8 mouse cellular contexts compared by ENCODE assay signal in genomic region chr16:59617167-59617566, GRCm38 (mm10). TPM values are rescaled to one million over a fixed set of nuclear protein-coding genes. Genes with fewer than 3 reads are reported as not detected.
DNase-seq lines count a peak whose midpoint lies in the region; TF ChIP-seq lines count a peak whose summit lies in the region.

No protein-coding gene starts in this region.

- TF ChIP-seq EP300 in CH12.LX (IDR thresholded peaks at IDR 0.05; ENCODE audit: low read length): no peak

- TF ChIP-seq CTCF in CH12.LX (conservative IDR thresholded peaks at IDR 0.05 in 1 of 2, IDR thresholded peaks at IDR 0.05 in 1 of 2; ENCODE audit: low read depth in 2 of 2, low read length in 2 of 2): peak; percentile 94 to 98
- peak; percentile 59; the same call in 1 of the 2 replicates for TF ChIP-seq CTCF in brain, embryonic 14.5 days (IDR thresholded peaks at IDR 0.05; ENCODE audit: borderline replicate concordance, extremely low read depth, insufficient read depth, insufficient read length)

- H3K79me2 ChIP-seq in CH12.LX (replicated peaks; ENCODE audit: control insufficient read depth, extremely low read depth, insufficient read depth, poor library complexity, severe bottlenecking): no peaks in the 10 kb centered on the region

- intact Hi-C loops in heart, postnatal 36 days (cut with DNase I): loop anchor here (1.0 to 2.0 kb wide), 3 partner anchors 82 to 196 kb away; no protein-coding TSS in a partner anchor
- intact Hi-C loops in heart, postnatal 14 days (cut with DNase I): loop anchor here (2.0 kb wide), 2 partner anchors 82 to 196 kb away; no protein-coding TSS in a partner anchor

- no peak overlapping the region for H3K27ac ChIP-seq in CH12.LX (ENCODE audit: insufficient read depth, low read depth)

- H3K4me1 ChIP-seq in CH12.LX (ENCODE audit: control insufficient read depth in 1 of 2, insufficient read depth in 2 of 2): peaks cover 5 to 48% of the 10 kb centered on the region in 2 experiments; a peak in 3 of 4 replicates

- no peak for TF ChIP-seq POLR2A in CH12.LX (IDR thresholded peaks at IDR 0.05; ENCODE audit: low read depth, low read length)
- TF ChIP-seq POLR2A in brain, embryonic 14.5 days (IDR thresholded peaks at IDR 0.05; ENCODE audit: borderline replicate concordance, extremely low read depth, insufficient read depth, insufficient read length, poor library complexity, severe bottlenecking): no peak

- no peaks in the 10 kb centered on the region for H3K27me3 ChIP-seq in CH12.LX (replicated peaks)

- H3K4me2 ChIP-seq in CH12.LX (ENCODE audit: insufficient read depth, low read depth, poor library complexity, severe bottlenecking): peak overlapping the region; percentile 95

- dilution Hi-C loops in CH12.LX (cut with MboI; ENCODE audit: extremely low pct_ligation_motif_present, extremely low pct_unique_long_range_greater_than_20kb, low sequenced_read_pairs): no loop called here

- no peaks in the 10 kb centered on the region for H3K9me3 ChIP-seq in CH12.LX (replicated peaks; ENCODE audit: low read length)

- DNase-seq in heart, adult 8-10 months (ENCODE audit: low spot score): peak; percentile 59
- no peak for DNase-seq in heart, postnatal 36 days
- DNase-seq in CH12.LX (ENCODE audit: extremely low read depth): peak; percentile 87
- peak; percentile 84 for DNase-seq in brain, embryonic 14.5 days (ENCODE audit: low read depth)
- peak; percentile 19 to 51 for DNase-seq in heart, postnatal 14 days
- peak; percentile 55 for DNase-seq in layer of hippocampus, adult 9-10 months (ENCODE audit: low spot score)
- DNase-seq in naive thymus-derived CD4-positive, alpha-beta T cell, adult 2 months (ENCODE audit: low read depth): peak; percentile 77
- no peak for DNase-seq in spleen, postnatal 10 days (ENCODE audit: low spot score in 2 of 2)

- H3K36me3 ChIP-seq in CH12.LX (replicated peaks in 1 of 2; ENCODE audit: control insufficient read depth in 1 of 2, insufficient read depth in 1 of 2, low read length in 1 of 2): no peaks in the 10 kb centered on the region

- in situ Hi-C loops in CH12.LX (cut with MboI; ENCODE audit: low pct_ligation_motif_present, low pct_unique_long_range_greater_than_20kb, low sequenced_read_pairs): loop anchor here (5.0 to 10.0 kb wide), 3 partner anchors 82 to 195 kb away; no protein-coding TSS in a partner anchor

- H3K4me3 ChIP-seq in CH12.LX (replicated peaks in 1 of 3; ENCODE audit: low read depth in 2 of 3, low read length in 2 of 3, poor library complexity in 1 of 3): peak overlapping the region in 2 of 3 experiments; percentile 2 to 47

- no peak; the same call in none of the 2 replicates for TF ChIP-seq RAD21 in CH12.LX (IDR thresholded peaks at IDR 0.05; ENCODE audit: low read depth, low read length)

- peak overlapping the region; percentile 21 for H3K9ac ChIP-seq in CH12.LX (ENCODE audit: insufficient read depth, low read depth)

TF ChIP-seq in CH12.LX, 34 proteins besides CTCF, POLR2A, EP300 and RAD21:
- TF ChIP-seq ZC3H11A (IDR thresholded peaks at IDR 0.05; ENCODE audit: low read depth, low read length): peak; percentile 99
- no peak for TF ChIP-seq ETS1 (conservative IDR thresholded peaks at IDR 0.05; ENCODE audit: low read depth, low read length)
- TF ChIP-seq ZNF384 (IDR thresholded peaks at IDR 0.05; ENCODE audit: low read depth, low read length): peak; percentile 72
- no peak for TF ChIP-seq ZMIZ1 (IDR thresholded peaks at IDR 0.05; ENCODE audit: low read depth, low read length)
- peak; percentile 100 for TF ChIP-seq SMC3 (IDR thresholded peaks at IDR 0.05; ENCODE audit: low read depth, low read length)
- no peak for TF ChIP-seq RCOR1 (conservative IDR thresholded peaks at IDR 0.05; ENCODE audit: low read depth, low read length)
- TF ChIP-seq IRF4 (IDR thresholded peaks at IDR 0.05; ENCODE audit: low read depth, low read length): peak; percentile 45; the same call in 1 of the 2 replicates

RNA-seq across cellular contexts. Expression of gene Crybg3, which starts 16.4 kb away (rescaled TPM):
- total RNA-seq in heart, adult 8-10 months (2022): 10 to 100 TPM; 71.6 to 83.9 (median 77.2) TPM
- 10 to 100 TPM; 65.4 to 90.1 TPM for total RNA-seq in heart, postnatal 36 days (2021)
- total RNA-seq in CH12.LX (2012; rRNA removed): 2.8 and 3.0 TPM in 2 replicates
- total RNA-seq in CH12.LX (2014; rRNA removed): 2.7 and 3.3 TPM in 2 replicates
- 4.5 and 5.0 TPM in 2 replicates for polyA plus RNA-seq in CH12.LX (2012; ENCODE audit: insufficient read length, low read depth)
- polyA plus RNA-seq in brain, embryonic 14.5 days (2012; rRNA removed): 2.3 and 4.7 TPM in 2 replicates
- total RNA-seq in heart, postnatal 14 days (2021): 10 to 100 TPM; 64.1 to 67.2 TPM

RNA-seq across cellular contexts. Expression of gene Arl6, which starts 22.0 kb away (rescaled TPM):
- 1 to 10 TPM; 4.1 to 5.5 (median 4.8) TPM for total RNA-seq in heart, adult 8-10 months (2022)
- total RNA-seq in heart, postnatal 36 days (2021): 1 to 10 TPM; 5.5 to 5.8 TPM
- total RNA-seq in CH12.LX (2012; rRNA removed) (0.08 TPM in 1 of 2 replicates, not detected in the other), CH12.LX (2014; rRNA removed) (0.77 and 0.80 TPM in 2 replicates)
- polyA plus RNA-seq in CH12.LX (2012; ENCODE audit: insufficient read length, low read depth): 0.23 and 0.25 TPM in 2 replicates
- 20.7 and 24.3 TPM in 2 replicates for polyA plus RNA-seq in brain, embryonic 14.5 days (2012; rRNA removed)
- total RNA-seq in heart, postnatal 14 days (2021): 1 to 10 TPM; 4.9 to 6.3 TPM

Comparison
In these comparisons a context has a peak if more than half of its experiments do, and no peak if none do; other contexts are left out.
1. DNase-seq: peak in heart, adult 8-10 months (single experiment), CH12.LX (single experiment), brain, embryonic 14.5 days (single experiment), heart, postnatal 14 days (2 of 2), layer of hippocampus, adult 9-10 months (single experiment) and naive thymus-derived CD4-positive, alpha-beta T cell, adult 2 months (single experiment); none in heart, postnatal 36 days (0 of 2) and spleen, postnatal 10 days (0 of 2).
2. RNA of gene Crybg3, which starts 16.4 kb away (total RNA-seq): 65.4 to 90.1 TPM in heart, postnatal 36 days, 71.6 to 83.9 TPM in heart, adult 8-10 months and 64.1 to 67.2 TPM in heart, postnatal 14 days; 2.7 to 3.3 TPM in CH12.LX; every median in the first group is over 10 times any median in the second.